Mouse (Mus musculus) lung, embryonic 16.5 days (tissue): ENCODE results near the gene Hmgcr. TPM values are rescaled to one million over a fixed set of nuclear protein-coding genes. Genes with fewer than 3 reads are reported as not detected.

ENCODE experiments used
- polyA plus RNA-seq: library from polyadenylated mRNA; unstranded; fragments of >200 nt; fragmentation: Nextera tagmentation; extraction: Ambion mirVana; gene quantifications from 2 replicates; pipeline ENCODE4 v1.2.1, GENCODE M21; 2015

The Hmgcr gene
- polyA plus RNA-seq, 1 experiment from 2014 or later: 46.2 TPM

Other genes starting within 250 kb of the Hmgcr start
- gene Ankdd1b, start 199.7 kb downstream of the Hmgcr start, polyA plus RNA-seq: 0.13 TPM in 1 of 2 replicates, not detected in the other
- gene Gm17622, start 180.2 kb downstream of the Hmgcr start, polyA plus RNA-seq: not detected in 2 replicates
- 9.9 and 10.5 TPM in 2 replicates for gene Polk, start 128.4 kb downstream of the Hmgcr start, polyA plus RNA-seq
- 9.2 and 10.3 TPM in 2 replicates for gene Col4a3bp, start 128.3 kb downstream of the Hmgcr start, polyA plus RNA-seq
- not detected in 2 replicates for gene Ankrd31, start 77.3 kb upstream of the Hmgcr start, polyA plus RNA-seq